12 mouse cellular contexts compared by ENCODE assay signal in genomic region chr9:15525246-15525645, GRCm38 (mm10). TPM values are rescaled to one million over a fixed set of nuclear protein-coding genes. Genes with fewer than 3 reads are reported as not detected.
DNase-seq lines count a peak whose midpoint lies in the region; ATAC-seq and TF ChIP-seq lines count a peak whose summit lies in the region.
"Had no signal": no experiment of that assay in that cellular context is flagged by ENCODE, and none has a peak within 500 bp of the region (broad histone marks: within the 10 kb centered on the region; RNA-seq: fewer than 3 reads in every experiment).

No protein-coding gene starts in this region.

- DNase-seq in kidney, postnatal 10 days = peak; percentile 67
- DNase-seq in lung, postnatal 36 days = peak; percentile 64
- DNase-seq in forebrain, embryonic 10.5 days (ENCODE audit: extremely low spot score, low spot score) = no peak
- no peak for DNase-seq in urinary bladder, postnatal 14 days (ENCODE audit: low spot score)
- DNase-seq in forebrain, embryonic 11.5 days (ENCODE audit: low spot score) = no peak
- DNase-seq: cerebellum, postnatal 25 days; liver, embryonic 13.5 days; midbrain, embryonic 14.5 days; thymus, postnatal 14 days had no signal

- peak; percentile 44; the same call in 1 of the 2 replicates for ATAC-seq in intestine, embryonic 15.5 days
- no peak for ATAC-seq in intestine, postnatal 0 days
- ATAC-seq in heart, embryonic 13.5 days (ENCODE audit: extremely low read depth, insufficient number of reproducible peaks, low FRiP score, low TSS enrichment) = peak; percentile 49; the same call in 1 of the 2 replicates
- no peak for ATAC-seq in forebrain, embryonic 11.5 days (replicated peaks; ENCODE audit: low FRiP score)

- no peaks in the 10 kb centered on the region for H3K27me3 ChIP-seq in intestine, embryonic 15.5 days (replicated peaks)
- H3K27me3 ChIP-seq in intestine, postnatal 0 days (replicated peaks; ENCODE audit: control insufficient read depth, insufficient read depth, low read length) = no peaks in the 10 kb centered on the region
- no peaks in the 10 kb centered on the region; the same call in 1 of the 2 replicates for H3K27me3 ChIP-seq in heart, embryonic 13.5 days (replicated peaks)
- H3K27me3 ChIP-seq in forebrain, embryonic 10.5 days (ENCODE audit: poor library complexity, severe bottlenecking) = no peaks in the 10 kb centered on the region
- no peaks in the 10 kb centered on the region for H3K27me3 ChIP-seq in forebrain, embryonic 11.5 days (ENCODE audit: control insufficient read depth, insufficient read depth, low read length)
- H3K27me3 ChIP-seq: liver, embryonic 13.5 days had no signal

- H3K9me3 ChIP-seq in intestine, embryonic 15.5 days = no peaks in the 10 kb centered on the region
- no peaks in the 10 kb centered on the region for H3K9me3 ChIP-seq in intestine, postnatal 0 days (ENCODE audit: control insufficient read depth)
- no peaks in the 10 kb centered on the region for H3K9me3 ChIP-seq in heart, embryonic 13.5 days
- no peaks in the 10 kb centered on the region for H3K9me3 ChIP-seq in forebrain, embryonic 10.5 days
- no peaks in the 10 kb centered on the region for H3K9me3 ChIP-seq in forebrain, embryonic 11.5 days (ENCODE audit: control insufficient read depth, low read length)
- H3K9me3 ChIP-seq: liver, embryonic 13.5 days had no signal

- H3K9ac ChIP-seq in intestine, embryonic 15.5 days = no peak overlapping the region
- H3K9ac ChIP-seq in intestine, postnatal 0 days (ENCODE audit: low read depth, low read length) = no peak overlapping the region
- H3K9ac ChIP-seq in heart, embryonic 13.5 days = no peak overlapping the region
- H3K9ac ChIP-seq in forebrain, embryonic 11.5 days (ENCODE audit: low read length) = no peak overlapping the region
- H3K9ac ChIP-seq: liver, embryonic 13.5 days had no signal

- H3K4me1 ChIP-seq in intestine, embryonic 15.5 days (replicated peaks) = peaks cover 26% of the 10 kb centered on the region
- H3K4me1 ChIP-seq in intestine, postnatal 0 days (replicated peaks; ENCODE audit: control insufficient read depth, insufficient read depth, low read length) = peaks cover 16% of the 10 kb centered on the region
- peaks cover 88% of the 10 kb centered on the region for H3K4me1 ChIP-seq in heart, embryonic 13.5 days
- H3K4me1 ChIP-seq in forebrain, embryonic 10.5 days = peaks cover 22% of the 10 kb centered on the region
- H3K4me1 ChIP-seq in forebrain, embryonic 11.5 days (replicated peaks; ENCODE audit: control insufficient read depth, insufficient read depth, low read length) = peaks cover 4% of the 10 kb centered on the region; the same call in 1 of the 2 replicates

- WGBS in intestine, embryonic 15.5 days = 46% methylated on average over 8 of the region's 8 CpGs
- WGBS in intestine, postnatal 0 days = 35% methylated on average over 8 of the region's 8 CpGs
- 28% methylated on average over 8 of the region's 8 CpGs for WGBS in heart, embryonic 13.5 days
- 88% methylated on average over 8 of the region's 8 CpGs for WGBS in forebrain, embryonic 10.5 days
- 76% methylated on average over 8 of the region's 8 CpGs for WGBS in forebrain, embryonic 11.5 days

- H3K4me3 ChIP-seq in intestine, embryonic 15.5 days (replicated peaks) = no peak overlapping the region
- no peak overlapping the region for H3K4me3 ChIP-seq in intestine, postnatal 0 days (ENCODE audit: low read depth, low read length)
- H3K4me3 ChIP-seq in heart, embryonic 13.5 days = no peak overlapping the region
- H3K4me3 ChIP-seq in forebrain, embryonic 10.5 days = no peak overlapping the region
- no peak overlapping the region for H3K4me3 ChIP-seq in forebrain, embryonic 11.5 days (ENCODE audit: low read depth, low read length)
- H3K4me3 ChIP-seq: liver, embryonic 13.5 days had no signal

- no peaks in the 10 kb centered on the region for H3K36me3 ChIP-seq in intestine, embryonic 15.5 days
- H3K36me3 ChIP-seq in intestine, postnatal 0 days (ENCODE audit: control insufficient read depth, insufficient read depth) = no peaks in the 10 kb centered on the region
- no peaks in the 10 kb centered on the region for H3K36me3 ChIP-seq in heart, embryonic 13.5 days
- peaks cover 10% of the 10 kb centered on the region for H3K36me3 ChIP-seq in forebrain, embryonic 10.5 days (replicated peaks)
- no peaks in the 10 kb centered on the region for H3K36me3 ChIP-seq in forebrain, embryonic 11.5 days (ENCODE audit: control insufficient read depth, insufficient read depth, low read length)
- H3K36me3 ChIP-seq: liver, embryonic 13.5 days had no signal

- no peak overlapping the region for H3K27ac ChIP-seq in intestine, embryonic 15.5 days
- no peak overlapping the region for H3K27ac ChIP-seq in intestine, postnatal 0 days (ENCODE audit: low read depth, low read length)
- peak overlapping the region; percentile 34 for H3K27ac ChIP-seq in heart, embryonic 13.5 days (replicated peaks)
- H3K27ac ChIP-seq in forebrain, embryonic 10.5 days = no peak overlapping the region
- H3K27ac ChIP-seq in forebrain, embryonic 11.5 days (ENCODE audit: low read depth, low read length) = no peak overlapping the region
- H3K27ac ChIP-seq: liver, embryonic 13.5 days had no signal

- no peak for TF ChIP-seq CTCF in intestine, postnatal 0 days (IDR thresholded peaks at IDR 0.05; ENCODE audit: low read depth)

- H3K4me2 ChIP-seq in intestine, embryonic 15.5 days (replicated peaks) = no peak overlapping the region
- no peak overlapping the region; the same call in 1 of the 2 replicates for H3K4me2 ChIP-seq in intestine, postnatal 0 days (replicated peaks; ENCODE audit: low read depth)
- H3K4me2 ChIP-seq in heart, embryonic 13.5 days = peak overlapping the region; percentile 37
- no peak overlapping the region for H3K4me2 ChIP-seq in forebrain, embryonic 11.5 days (ENCODE audit: low read depth, low read length, severe bottlenecking)
- H3K4me2 ChIP-seq: liver, embryonic 13.5 days had no signal

RNA-seq across cellular contexts. Expression of gene Smco4, which starts 32.0 kb away (rescaled TPM):
- polyA plus RNA-seq in intestine, embryonic 15.5 days (2015; fragmentation: Nextera tagmentation; extraction: Ambion mirVana) = 3.2 and 4.1 TPM in 2 replicates
- polyA plus RNA-seq in intestine, postnatal 0 days (2015; fragmentation: Nextera tagmentation; extraction: Ambion mirVana) = 4.3 and 5.2 TPM in 2 replicates
- 1.6 and 2.3 TPM in 2 replicates for polyA plus RNA-seq in heart, embryonic 13.5 days (2015; fragmentation: Nextera tagmentation; extraction: Ambion mirVana)
- polyA plus RNA-seq in forebrain, embryonic 10.5 days (2016; fragmentation: Nextera tagmentation; extraction: Ambion mirVana) = 2.6 and 3.7 TPM in 2 replicates
- 3.3 and 3.9 TPM in 2 replicates for polyA plus RNA-seq in forebrain, embryonic 11.5 days (2014; fragmentation: Nextera tagmentation; extraction: Ambion mirVana)

Comparison
In these comparisons a context has a peak if more than half of its experiments do, and no peak if none do; other contexts are left out.
1. ATAC-seq: peak in intestine, embryonic 15.5 days (single experiment) and heart, embryonic 13.5 days (single experiment); none in intestine, postnatal 0 days (single experiment) and forebrain, embryonic 11.5 days (single experiment).
2. DNase-seq: peak in kidney, postnatal 10 days (single experiment) and lung, postnatal 36 days (single experiment); none in forebrain, embryonic 10.5 days (single experiment), urinary bladder, postnatal 14 days (single experiment) and forebrain, embryonic 11.5 days (single experiment).